Mouse (Mus musculus) E14TG2a.4 (cell line): ENCODE data around the gene Mipep.

ENCODE experiments used
- CTCF ChIP-seq: conservative IDR thresholded peaks from 2 replicates; pipeline ENCODE4 v1.5.1; 2014; ENCODE audit warnings: low read length
- POU5F1 ChIP-seq: IDR thresholded peaks from 2 replicates; pipeline ENCODE4 v1.6.1; 2014; ENCODE audit warnings: low read length, borderline replicate concordance

DNA sequence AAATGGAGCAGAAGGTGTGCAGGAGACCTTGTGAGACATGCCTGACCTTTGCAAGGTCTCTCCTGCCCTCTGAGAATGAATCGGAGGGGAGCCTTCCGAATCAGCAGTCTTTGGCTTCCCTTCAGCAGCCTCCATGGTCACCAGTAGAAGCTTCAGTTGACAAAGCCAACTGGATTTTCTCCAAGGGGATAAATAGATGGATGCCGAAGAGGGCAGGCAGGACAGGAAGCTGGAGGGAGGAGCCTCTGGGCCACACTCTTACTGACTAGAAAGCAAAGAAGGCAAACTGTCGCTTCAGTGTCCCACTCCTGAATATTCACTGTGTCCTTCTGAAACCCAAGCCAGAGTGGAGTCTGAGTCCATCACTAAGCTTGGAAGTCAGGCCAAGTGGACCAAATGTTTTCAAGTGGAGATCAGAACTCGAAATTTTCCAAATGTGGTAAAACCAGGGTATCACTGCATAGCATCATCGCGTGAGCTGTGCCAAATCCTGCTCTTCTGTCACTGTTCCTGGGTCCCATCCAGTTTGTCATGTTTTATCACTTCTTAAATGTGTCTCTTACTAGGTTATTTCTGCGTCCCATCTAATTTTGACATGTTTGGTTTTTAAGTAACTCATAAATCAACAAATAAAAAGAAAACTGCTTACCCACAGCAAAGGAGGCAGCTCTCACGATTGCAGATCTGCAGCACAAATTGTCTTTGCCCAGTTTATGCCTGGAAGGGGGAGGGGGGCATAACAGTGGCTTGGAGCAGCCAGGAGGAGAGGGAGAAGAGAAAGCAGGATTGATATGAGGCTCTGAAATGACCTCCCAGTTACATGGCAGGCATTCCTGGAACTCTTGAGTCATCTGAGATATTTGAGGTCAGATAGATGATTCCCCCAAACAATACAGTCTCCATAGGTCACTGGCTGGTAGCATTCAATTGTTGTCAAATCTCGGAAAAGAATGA is 122.3 kb downstream of the Mipep start:
- TF ChIP-seq CTCF = no peak
- TF ChIP-seq POU5F1 = no peak
